ENCODE assay signal across 4 mouse cellular contexts in genomic region chr12:103859584-103859983, GRCm38 (mm10). TPM values are rescaled to one million over a fixed set of nuclear protein-coding genes. Genes with fewer than 3 reads are reported as not detected.
"Had no signal": no experiment of that assay in that cellular context is flagged by ENCODE, and none has a peak within 500 bp of the region (broad histone marks: within the 10 kb centered on the region; RNA-seq: fewer than 3 reads in every experiment).

No protein-coding gene starts in this region.

RNA-seq across cellular contexts. Expression of gene Serpina1a, which starts 3.8 kb away (rescaled TPM):
- total RNA-seq: neutrophil, adult 5-6 weeks had no signal
- polyA plus RNA-seq: thymus, postnatal 0 days; urinary bladder, adult 2 months had no signal

RNA-seq across cellular contexts. Expression of gene Serpina1b, which starts 29.4 kb away (rescaled TPM):
- total RNA-seq: neutrophil, adult 5-6 weeks had no signal
- polyA plus RNA-seq: thymus, postnatal 0 days; urinary bladder, adult 2 months had no signal

RNA-seq across cellular contexts. Expression of gene Serpina1c, which starts 45.1 kb away (rescaled TPM):
- total RNA-seq: neutrophil, adult 5-6 weeks had no signal
- polyA plus RNA-seq: neural tube, embryonic 13.5 days; urinary bladder, adult 2 months had no signal
